Mouse (Mus musculus) thymus, postnatal 36 days (tissue): Measurements from ENCODE around the gene Tecpr1.

Source experiments
- DNase-seq, 2 experiments: peaks; one replicate each; pipeline ENCODE4 v3.0.0; 2022; ENCODE audit warnings: mixed read lengths in 2 of 2

Tecpr1 gene

DNA sequence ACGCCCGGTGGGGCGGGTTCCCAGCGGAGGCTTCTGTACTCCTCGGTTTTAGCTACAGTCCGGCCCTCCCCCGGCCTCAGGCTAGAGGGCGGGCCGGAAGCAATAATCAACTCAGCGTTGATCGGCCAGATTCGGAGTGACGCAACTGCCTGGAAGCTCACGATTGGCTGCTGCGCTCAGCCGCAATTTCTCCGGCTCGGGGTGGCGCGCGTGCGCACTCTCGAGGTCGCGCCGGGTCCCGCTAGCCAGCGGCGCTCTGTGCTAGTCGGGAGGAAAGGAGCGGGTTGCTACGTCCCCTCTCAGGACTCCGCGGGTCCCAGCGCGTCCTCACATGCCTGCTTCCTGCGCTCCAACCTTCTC lies at the start of gene Tecpr1:
Gene Tecpr1, minus strand, starts transcription at position 113 of the 360 bp plus-strand sequence.
- DNase-seq = peak; percentile 93 to 96

- no peak for DNase-seq
These were observed 48.4 kb upstream of the Tecpr1 start for GRCm38 (mm10) chr5:144271772-144272171.

DNA sequence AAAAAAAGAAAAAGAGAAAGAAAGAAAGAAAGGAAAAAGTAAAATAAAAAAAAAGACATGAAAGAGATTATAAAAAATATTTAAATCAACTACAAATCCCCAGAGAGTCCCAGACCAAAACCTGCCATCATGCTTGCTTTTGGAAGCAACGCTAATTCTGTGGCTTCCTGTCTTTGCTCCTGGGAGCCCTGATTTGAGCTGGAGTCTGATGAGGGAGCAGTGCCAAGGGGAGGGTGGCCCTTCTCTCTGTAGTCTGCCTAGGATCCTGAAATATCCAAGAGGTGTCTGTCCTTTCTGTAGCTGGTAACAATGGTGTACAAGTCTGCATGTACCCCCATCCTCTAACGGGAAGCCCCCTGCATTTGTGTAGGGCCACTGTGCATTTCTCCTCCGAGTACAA lies 47.7 kb upstream of the Tecpr1 start:
- DNase-seq = no peak

DNA sequence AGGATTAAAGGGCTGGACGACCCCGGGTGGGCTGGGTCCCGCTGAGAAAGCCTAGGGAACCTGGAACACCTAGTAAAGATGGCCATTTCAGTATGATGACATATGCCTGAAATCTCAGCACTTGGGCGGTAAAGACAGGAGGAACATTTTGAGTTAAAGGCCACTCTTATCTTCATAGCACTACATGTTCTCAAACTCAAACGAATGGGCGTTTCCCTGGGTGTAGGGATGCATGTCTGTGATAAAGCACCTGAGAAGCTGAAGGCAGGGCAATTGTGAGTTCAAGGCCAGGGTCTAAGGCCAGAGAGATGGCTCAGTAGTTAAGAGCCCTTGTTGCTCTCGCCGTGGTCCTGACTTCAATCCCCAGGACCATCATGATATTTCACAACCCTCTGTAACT lies 47.0 kb upstream of the Tecpr1 start:
- DNase-seq = no peak

- no peak for DNase-seq
These were observed 46.5 kb upstream of the Tecpr1 start for GRCm38 (mm10) chr5:144269926-144270325.

GRCm38 (mm10) chr5:144267535-144268241 lies 44.3 kb upstream of the Tecpr1 start:
- no peak for DNase-seq

- DNase-seq = no peak
These were observed 40.1 kb upstream of the Tecpr1 start for GRCm38 (mm10) chr5:144263496-144263895.

GRCm38 (mm10) chr5:144263082-144263481 lies 39.7 kb upstream of the Tecpr1 start:
- DNase-seq = no peak

DNA sequence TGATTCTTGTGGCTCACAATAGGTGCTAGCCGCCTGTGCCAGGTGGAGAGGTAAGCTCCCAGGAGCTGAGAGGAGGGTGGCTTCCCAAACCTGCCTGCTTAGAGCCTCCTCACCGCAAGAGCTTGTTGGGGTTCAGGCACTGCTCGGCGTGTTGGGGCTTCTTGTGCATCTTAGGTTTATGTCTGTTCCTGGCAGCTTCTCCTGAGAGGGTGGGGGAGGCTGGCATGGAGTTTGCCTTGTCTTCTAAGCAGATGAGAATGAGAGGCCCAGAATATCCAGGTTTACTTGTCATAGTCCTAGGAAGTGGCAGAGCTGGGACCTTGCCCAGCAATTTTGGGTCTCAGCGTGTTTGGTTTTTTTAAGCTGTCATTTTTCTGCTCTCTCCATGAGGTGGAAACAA lies 38.4 kb upstream of the Tecpr1 start:
- no peak for DNase-seq

DNA sequence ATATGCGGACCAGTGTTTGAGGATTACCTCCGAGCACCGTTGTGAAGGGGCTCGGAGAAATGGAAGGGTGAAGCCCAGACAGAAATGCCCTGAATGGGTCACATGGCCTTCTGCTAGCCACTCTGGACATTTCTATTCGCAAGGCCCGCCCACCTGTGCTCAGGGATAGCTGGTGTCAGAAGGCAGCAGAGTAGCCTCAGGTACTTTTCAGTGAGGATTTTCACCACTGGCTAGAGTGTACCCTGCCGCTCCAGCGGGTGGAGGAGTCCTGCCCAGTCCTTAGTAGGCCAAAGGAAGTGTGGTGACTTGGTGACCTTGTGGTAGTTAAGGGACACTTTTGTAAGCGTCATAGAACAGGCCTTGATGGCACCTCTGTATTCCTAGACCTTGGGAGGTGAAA lies 37.9 kb upstream of the Tecpr1 start:
- DNase-seq = no peak

GRCm38 (mm10) chr5:144260464-144260863 lies 37.0 kb upstream of the Tecpr1 start:
- DNase-seq = no peak

- DNase-seq = no peak
These were observed 35.8 kb upstream of the Tecpr1 start for GRCm38 (mm10) chr5:144259228-144259627.

DNA sequence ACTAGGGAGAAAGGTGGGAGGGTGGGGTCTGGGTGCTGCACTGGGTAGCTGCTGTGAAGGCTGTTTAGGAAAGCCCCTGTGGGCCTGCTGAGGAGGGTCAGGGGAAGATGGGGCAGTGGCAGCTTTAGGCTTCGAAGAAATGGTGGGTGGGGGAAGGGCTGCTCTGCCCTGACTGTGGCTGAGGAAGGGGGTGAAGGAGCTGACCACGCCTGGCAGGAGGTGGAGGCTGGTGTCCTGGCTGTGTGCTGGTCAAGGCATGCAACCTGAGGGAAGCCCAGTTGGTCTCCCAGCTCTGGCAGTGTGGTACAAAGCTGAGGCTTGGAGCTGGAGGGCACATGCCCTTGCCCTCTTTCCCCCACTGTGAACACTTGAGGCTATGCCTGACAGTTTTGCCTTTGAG lies 35.3 kb upstream of the Tecpr1 start:
- DNase-seq = no peak

DNA sequence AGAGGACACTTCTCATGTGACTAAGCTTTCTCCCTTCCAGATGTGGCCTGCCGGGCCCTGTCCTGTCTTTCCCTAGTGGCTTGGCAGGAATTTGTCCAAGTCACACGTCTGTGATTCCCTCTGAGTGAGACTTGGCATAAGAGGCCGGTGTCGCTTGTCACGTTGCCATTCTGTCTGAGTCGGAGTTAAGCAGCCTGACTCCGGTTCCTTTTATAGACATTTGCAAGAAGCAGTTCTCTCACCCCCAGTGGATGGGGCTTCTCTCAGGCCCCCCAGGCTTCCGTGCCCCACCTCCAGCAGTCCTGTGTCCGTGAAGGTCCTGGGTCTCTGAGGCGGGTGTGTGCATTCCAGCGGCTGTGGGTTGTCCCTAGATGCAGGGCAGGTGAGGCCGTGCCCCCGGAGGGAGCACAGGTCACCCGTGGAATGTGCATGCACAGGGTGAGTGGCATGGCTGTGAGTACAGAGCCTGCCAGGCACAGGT lies 34.8 kb upstream of the Tecpr1 start:
- no peak for DNase-seq

GRCm38 (mm10) chr5:144257451-144258110 lies 34.2 kb upstream of the Tecpr1 start:
- DNase-seq = peak; percentile 29 to 37

- DNase-seq = no peak
These were observed 33.5 kb upstream of the Tecpr1 start for GRCm38 (mm10) chr5:144256888-144257287.

- no peak for DNase-seq
These were observed 33.1 kb upstream of the Tecpr1 start for GRCm38 (mm10) chr5:144256541-144256870.

DNA sequence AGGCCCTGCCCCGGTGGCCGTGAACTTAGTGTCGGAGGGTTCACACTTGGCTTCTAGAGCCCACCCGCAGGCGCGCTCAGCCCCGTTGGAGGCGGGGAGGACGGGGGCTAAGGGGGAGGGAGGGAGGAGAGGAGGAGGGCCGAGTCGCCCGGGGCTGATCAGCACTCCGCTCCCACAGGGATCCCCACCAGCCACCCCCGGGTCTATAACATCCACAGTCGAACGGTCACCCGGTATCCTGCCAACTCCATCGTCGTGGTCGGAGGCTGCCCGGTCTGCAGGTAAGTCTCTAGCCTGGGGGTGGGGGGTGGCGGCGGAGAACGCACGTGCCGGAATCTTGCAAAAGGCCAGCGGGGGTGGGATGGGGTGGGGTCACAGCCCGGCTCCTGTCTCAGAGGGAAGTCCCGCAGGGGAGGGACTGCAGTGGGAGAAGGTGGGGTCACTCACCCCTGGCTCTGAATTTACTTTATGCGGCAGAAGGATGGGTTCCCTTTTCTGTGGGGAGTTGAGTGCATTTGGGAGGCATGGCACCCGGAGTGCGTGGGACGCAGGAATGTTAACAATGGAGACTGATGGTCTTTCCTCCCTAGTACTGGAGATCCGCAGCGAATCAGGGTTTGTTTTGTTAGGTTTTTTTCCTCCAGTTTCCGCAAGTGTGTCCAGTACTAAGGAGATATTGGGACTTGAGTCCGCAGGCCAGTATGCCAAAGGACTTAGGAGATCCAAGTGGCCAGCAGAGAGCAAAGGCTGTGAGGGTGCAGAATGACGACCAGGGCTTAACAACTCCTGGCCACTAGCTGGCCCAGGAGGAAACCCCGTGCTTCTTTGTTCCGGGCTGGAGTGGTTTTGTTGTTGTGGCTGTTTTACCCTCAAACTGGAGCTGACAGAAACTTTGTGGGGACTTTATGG lies 32.5 kb upstream of the Tecpr1 start:
- DNase-seq = peak; percentile 40 to 52

GRCm38 (mm10) chr5:144254811-144255631 lies 31.6 kb upstream of the Tecpr1 start:
- DNase-seq = peak; percentile 78 to 84

DNA sequence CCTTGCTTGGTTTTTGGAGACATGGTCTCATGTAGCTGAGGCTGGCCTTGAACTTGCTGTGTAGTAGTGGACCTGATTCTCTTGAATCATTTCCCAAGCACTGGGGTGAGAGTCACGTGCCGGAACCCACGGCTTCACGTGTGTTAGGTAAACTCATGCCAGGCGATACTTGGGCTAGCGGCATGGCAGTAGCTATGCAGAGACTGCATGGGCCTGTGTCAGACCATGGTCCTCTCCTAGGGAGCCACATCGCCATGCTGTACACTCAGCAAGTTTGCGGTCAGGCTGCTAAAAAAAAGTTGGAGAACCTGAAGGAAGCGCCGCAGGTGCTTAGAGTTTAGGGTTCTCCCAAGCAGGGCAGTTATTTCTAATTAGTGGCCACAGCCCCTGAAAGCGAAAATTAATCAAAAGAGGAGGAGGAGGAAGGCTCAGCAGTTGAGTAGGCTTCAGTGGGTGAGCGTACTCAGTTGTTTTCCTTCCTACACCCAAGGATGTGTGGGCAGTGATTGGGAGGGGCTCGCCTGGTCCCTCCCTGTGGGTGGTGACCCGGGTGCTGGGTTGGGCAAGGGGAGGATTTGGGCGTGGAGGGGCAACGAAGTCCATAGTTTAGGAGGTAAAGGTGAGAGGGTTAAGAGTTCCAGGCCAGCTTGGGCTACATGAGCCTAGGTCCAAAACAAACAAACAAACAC lies 30.9 kb upstream of the Tecpr1 start:
- peak; percentile 33 to 57 for DNase-seq

GRCm38 (mm10) chr5:144253212-144253611 lies 29.8 kb upstream of the Tecpr1 start:
- DNase-seq = peak in 1 of 2 experiments; percentile 25
